Mouse (Mus musculus) spleen, adult 2 months (tissue): ENCODE measurements around the gene Coro6. TPM values are rescaled to one million over a fixed set of nuclear protein-coding genes. Genes with fewer than 3 reads are reported as not detected.
A peak's percentile ranks its signal among the peaks of the same experiment; 100 is the strongest.

Source experiments
- DNase-seq, 2 experiments: peaks; one replicate each; pipeline versions ENCODE4 v3.0.0 to v3.0.0-alpha.2; 2012 to 2021; ENCODE audit warnings: low spot score in 2 of 2, low read depth in 1 of 2
- H3K27ac ChIP-seq: fragments of 200-500 bp; 2 replicates; pipeline ENCODE4 v1.5.1; 2012; ENCODE audit warnings: low read length, inconsistent platforms; ENCODE audit not compliant: insufficient read depth
- H3K27me3 ChIP-seq: fragments of 200-500 bp; 2 replicates; pipeline ENCODE4 v1.6.1; 2012; ENCODE audit warnings: mild to moderate bottlenecking, moderate library complexity, low read length, inconsistent platforms; ENCODE audit not compliant: control insufficient read depth, insufficient read depth
- H3K36me3 ChIP-seq: fragments of 200-500 bp; 2 replicates; pipeline ENCODE4 v1.6.1; 2012; ENCODE audit warnings: mild to moderate bottlenecking, low read length, inconsistent platforms; ENCODE audit not compliant: control insufficient read depth, insufficient read depth
- H3K4me1 ChIP-seq: fragments of 200-500 bp; 2 replicates; pipeline ENCODE4 v1.6.1; 2011; ENCODE audit warnings: inconsistent platforms; ENCODE audit not compliant: control insufficient read depth, insufficient read depth, insufficient read length
- H3K4me3 ChIP-seq: fragments of 200-500 bp; 2 replicates; pipeline ENCODE4 v1.5.1; 2011; ENCODE audit warnings: mild to moderate bottlenecking, inconsistent platforms; ENCODE audit not compliant: insufficient read depth, insufficient read length; ENCODE audit errors: extremely low read depth
- CTCF ChIP-seq: fragments of 200-500 bp; IDR thresholded peaks from 2 replicates; pipeline ENCODE4 v1.5.1; 2011; ENCODE audit warnings: mild to moderate bottlenecking, inconsistent platforms; ENCODE audit not compliant: insufficient read depth, insufficient read length, insufficient replicate concordance; ENCODE audit errors: extremely low read depth
- POLR2A ChIP-seq: fragments of 200-500 bp; IDR thresholded peaks from 2 replicates; pipeline ENCODE4 v1.6.1; 2011; ENCODE audit warnings: low read depth, low read length, inconsistent platforms
- whole genome bisulfite sequencing: fragments of 180-500 bp; shearing (Covaris S2); methylation state at CpG from one replicate; pipeline ENCODE4 v1.1.7; 2018; 5-methylcytosine and 5-hydroxymethylcytosine counted together
- polyA plus RNA-seq: library from polyadenylated mRNA; depleted of rRNA; stranded (reverse); fragments of >200 nt; gene quantifications from 2 replicates; pipeline ENCODE4 v1.2.3, GENCODE M21; 2012

Gene Coro6
- polyA plus RNA-seq, 1 experiment = 1.1 TPM

GRCm38 (mm10) chr11:77498261-77499139 is 36.3 kb downstream of the Coro6 start:
- DNase-seq = no peak
- no peaks in the 10 kb centered on the region for H3K27me3 ChIP-seq
- H3K36me3 ChIP-seq = peaks cover 4% of the 10 kb centered on the region
- H3K27ac ChIP-seq = peak overlapping the region; percentile 5; the same call in 1 of the 2 replicates
- no peak overlapping the region for H3K4me3 ChIP-seq
- WGBS = 85% methylated on average over 12 of the region's 12 CpGs
- TF ChIP-seq POLR2A = no peak
- no peak for TF ChIP-seq CTCF
- peaks cover 10% of the 10 kb centered on the region; the same call in 1 of the 2 replicates for H3K4me1 ChIP-seq

GRCm38 (mm10) chr11:77499354-77499753 is 37.1 kb downstream of the Coro6 start:
- Histone ChIP-seq H3K4me1 (peaks cover 7% of the 10 kb centered on the region; the same call in 1 of the 2 replicates), H3K36me3 (peaks cover 8% of the 10 kb centered on the region), H3K27me3 (no peaks in the 10 kb centered on the region), H3K4me3 (no peak overlapping the region), H3K27ac (no peak overlapping the region)
- DNase-seq = no peak
- TF ChIP-seq CTCF (no peak), POLR2A (no peak)
- 91% methylated on average over 7 of the region's 7 CpGs for WGBS

- 86% methylated on average over 17 of the region's 17 CpGs for WGBS
- H3K27ac ChIP-seq = no peak overlapping the region
- TF ChIP-seq POLR2A (no peak), CTCF (no peak)
- DNase-seq = no peak
- H3K27me3 ChIP-seq = no peaks in the 10 kb centered on the region
- no peak overlapping the region for H3K4me3 ChIP-seq
- H3K36me3 ChIP-seq = peaks cover 20% of the 10 kb centered on the region
- peaks cover 3% of the 10 kb centered on the region; the same call in 1 of the 2 replicates for H3K4me1 ChIP-seq
Observed at GRCm38 (mm10) chr11:77500361-77501325, 38.4 kb downstream of the Coro6 start.

GRCm38 (mm10) chr11:77501392-77501791 is 39.2 kb downstream of the Coro6 start:
- Histone ChIP-seq H3K27me3 (no peaks in the 10 kb centered on the region), H3K4me3 (no peak overlapping the region), H3K4me1 (peaks cover 3% of the 10 kb centered on the region; the same call in 1 of the 2 replicates), H3K36me3 (peaks cover 25% of the 10 kb centered on the region), H3K27ac (no peak overlapping the region)
- TF ChIP-seq POLR2A = no peak
- peak; percentile 81; the same call in 1 of the 2 replicates for TF ChIP-seq CTCF
- peak in 1 of 2 experiments; percentile 70 for DNase-seq
- 16% methylated on average over 5 of the region's 5 CpGs for WGBS

- H3K27me3 ChIP-seq = no peaks in the 10 kb centered on the region
- WGBS = 91% methylated on average over 4 of the region's 4 CpGs
- H3K36me3 ChIP-seq = peaks cover 28% of the 10 kb centered on the region
- no peak overlapping the region for H3K27ac ChIP-seq
- TF ChIP-seq CTCF = no peak
- no peak for TF ChIP-seq POLR2A
- peaks cover 3% of the 10 kb centered on the region; the same call in 1 of the 2 replicates for H3K4me1 ChIP-seq
- H3K4me3 ChIP-seq = no peak overlapping the region
- DNase-seq = no peak
Observed at GRCm38 (mm10) chr11:77501971-77502370, 39.8 kb downstream of the Coro6 start.

- H3K4me3 ChIP-seq = no peak overlapping the region
- H3K27ac ChIP-seq = no peak overlapping the region
- DNase-seq = no peak
- 92% methylated on average over 6 of the region's 6 CpGs for whole genome bisulfite sequencing
- peaks cover 28% of the 10 kb centered on the region for H3K36me3 ChIP-seq
- H3K27me3 ChIP-seq = no peaks in the 10 kb centered on the region
- no peaks in the 10 kb centered on the region for H3K4me1 ChIP-seq
- TF ChIP-seq POLR2A = no peak
- TF ChIP-seq CTCF = no peak
Observed at GRCm38 (mm10) chr11:77502481-77502880, 40.3 kb downstream of the Coro6 start.
